ENCODE assay signal across 9 mouse cellular contexts in genomic region chr17:47505566-47505965, GRCm38 (mm10). TPM values are rescaled to one million over a fixed set of nuclear protein-coding genes. Genes with fewer than 3 reads are reported as not detected.
DNase-seq lines count a peak whose midpoint lies in the region; ATAC-seq and TF ChIP-seq lines count a peak whose summit lies in the region.
"Had no signal": no experiment of that assay in that cellular context is flagged by ENCODE, and none has a peak within 500 bp of the region (broad histone marks: within the 10 kb centered on the region; RNA-seq: fewer than 3 reads in every experiment).

No protein-coding gene starts in this region.

- no peak for TF ChIP-seq POLR2A in thymus, adult 2 months (IDR thresholded peaks at IDR 0.05; ENCODE audit: control insufficient read depth, extremely low read depth, insufficient read depth, low read length, poor library complexity)

- no peak for ATAC-seq in liver, embryonic 13.5 days (ENCODE audit: low read depth)

- intact Hi-C loops in gastrocnemius, adult 2 months (cut with DNase I) = loop anchor here (5.0 kb wide), 1 partner anchor 187 kb away; the partner anchor contains the start of genes Gm21981 and Prickle4
- intact Hi-C loops in gastrocnemius, postnatal 36 days (cut with DNase I) = loop anchor here (5.0 kb wide), 1 partner anchor 172 kb away; no protein-coding TSS in a partner anchor

- TF ChIP-seq CTCF in gastrocnemius, adult 2 months (IDR thresholded peaks at IDR 0.05) = no peak
- TF ChIP-seq CTCF in thymus, adult 2 months (IDR thresholded peaks at IDR 0.05; ENCODE audit: borderline replicate concordance, control insufficient read depth, extremely low read depth, insufficient read depth, low read length, poor library complexity) = no peak

- H3K27me3 ChIP-seq in thymus, adult 2 months (ENCODE audit: control insufficient read depth, insufficient read depth, low read length) = no peaks in the 10 kb centered on the region
- no peaks in the 10 kb centered on the region for H3K27me3 ChIP-seq in liver, embryonic 13.5 days

- no peak for DNase-seq in gastrocnemius, adult 2 months
- no peak for DNase-seq in gastrocnemius, postnatal 36 days
- no peak for DNase-seq in thymus, adult 2 months
- DNase-seq in thymus, postnatal 10 days (ENCODE audit: low spot score in 2 of 2) = no peak
- no peak for DNase-seq in liver, embryonic 13.5 days
- DNase-seq in thymus, postnatal 25 days = peak; percentile 33
- no peak for DNase-seq in adrenal gland, postnatal 10 days
- no peak for DNase-seq in urinary bladder, postnatal 36 days (ENCODE audit: low spot score in 2 of 2)
- DNase-seq: cerebellum, postnatal 25 days had no signal

- H3K4me3 ChIP-seq in gastrocnemius, adult 2 months = peak overlapping the region; percentile 77
- H3K4me3 ChIP-seq in thymus, adult 2 months (ENCODE audit: control insufficient read depth, insufficient read depth, low read length) = peak overlapping the region; percentile 92
- peak overlapping the region; percentile 60 for H3K4me3 ChIP-seq in liver, embryonic 13.5 days (replicated peaks)

- no peaks in the 10 kb centered on the region for H3K9me3 ChIP-seq in liver, embryonic 13.5 days (replicated peaks)

- peak overlapping the region; percentile 77 for H3K9ac ChIP-seq in liver, embryonic 13.5 days

- H3K4me2 ChIP-seq in liver, embryonic 13.5 days = peak overlapping the region; percentile 85

- H3K4me1 ChIP-seq in thymus, adult 2 months (replicated peaks; ENCODE audit: control insufficient read depth, insufficient read depth, low read length) = peaks cover 33% of the 10 kb centered on the region
- H3K4me1 ChIP-seq in liver, embryonic 13.5 days (replicated peaks) = peaks cover 82% of the 10 kb centered on the region

- H3K27ac ChIP-seq in gastrocnemius, adult 2 months = peak overlapping the region; percentile 91
- peak overlapping the region; percentile 99 for H3K27ac ChIP-seq in thymus, adult 2 months (ENCODE audit: control insufficient read depth, insufficient read depth, low read length)
- peak overlapping the region; percentile 78 for H3K27ac ChIP-seq in liver, embryonic 13.5 days

- 9% methylated on average over 2 of the region's 2 CpGs for WGBS in thymus, adult 2 months
- 41% methylated on average over 2 of the region's 2 CpGs for WGBS in liver, embryonic 13.5 days (ENCODE audit: insufficient replicate concordance)

- no peaks in the 10 kb centered on the region; the same call in 1 of the 2 replicates for H3K36me3 ChIP-seq in thymus, adult 2 months (ENCODE audit: control insufficient read depth, insufficient read depth, low read length)
- peaks cover 7% of the 10 kb centered on the region for H3K36me3 ChIP-seq in liver, embryonic 13.5 days

RNA-seq across cellular contexts. Expression of gene Ccnd3, which starts 0.7 kb away (rescaled TPM):
- total RNA-seq in gastrocnemius, adult 2 months (2021) = 10 to 100 TPM; 18.7 to 25.8 TPM
- 10 to 100 TPM; 31.4 to 31.5 TPM for total RNA-seq in gastrocnemius, postnatal 36 days (2021)
- polyA plus RNA-seq in thymus, adult 2 months (2012; rRNA removed) = 1,622 and 2,069 TPM in 2 replicates
- 387 and 400 TPM in 2 replicates for polyA plus RNA-seq in liver, embryonic 13.5 days (2015; fragmentation: Nextera tagmentation; extraction: Ambion mirVana)
- total RNA-seq in adrenal gland, postnatal 10 days (2021) = 100 to 1,000 TPM; 178 to 185 TPM

RNA-seq across cellular contexts. Expression of gene Taf8, which starts 3.5 kb away (rescaled TPM):
- 10 to 100 TPM; 13.0 to 14.1 TPM for total RNA-seq in gastrocnemius, adult 2 months (2021)
- total RNA-seq in gastrocnemius, postnatal 36 days (2021) = 10 to 100 TPM; 10.4 to 12.8 TPM
- polyA plus RNA-seq in thymus, adult 2 months (2012; rRNA removed) = 68.2 and 74.3 TPM in 2 replicates
- 14.4 and 14.5 TPM in 2 replicates for polyA plus RNA-seq in liver, embryonic 13.5 days (2015; fragmentation: Nextera tagmentation; extraction: Ambion mirVana)
- total RNA-seq in adrenal gland, postnatal 10 days (2021) = 10 to 100 TPM; 15.4 to 19.1 TPM

Comparison
In these comparisons a context has a peak if more than half of its experiments do, and no peak if none do; other contexts are left out.
1. RNA of gene Ccnd3, which starts 0.7 kb away (total RNA-seq): 178 to 185 TPM in adrenal gland, postnatal 10 days; 31.4 to 31.5 TPM in gastrocnemius, postnatal 36 days and 18.7 to 25.8 TPM in gastrocnemius, adult 2 months; every median in the first group is over 4 times any median in the second.
2. Peak in every context shown above with its lines, with median percentiles within 50 percentile points of each other: H3K27ac ChIP-seq and H3K4me3 ChIP-seq.